Comparison of ENCODE assay signal across 13 mouse cellular contexts in genomic region chr7:128391267-128392057, GRCm38 (mm10). TPM values are rescaled to one million over a fixed set of nuclear protein-coding genes. Genes with fewer than 3 reads are reported as not detected.
DNase-seq lines count a peak whose midpoint lies in the region; ATAC-seq and TF ChIP-seq lines count a peak whose summit lies in the region.
"Had no signal": no experiment of that assay in that cellular context is flagged by ENCODE, and none has a peak within 500 bp of the region (broad histone marks: within the 10 kb centered on the region; RNA-seq: fewer than 3 reads in every experiment).

No protein-coding gene starts in this region.

- H3K4me2 ChIP-seq in intestine, embryonic 14.5 days (ENCODE audit: low read length): no peak overlapping the region
- no peak overlapping the region for H3K4me2 ChIP-seq in intestine, postnatal 0 days (replicated peaks; ENCODE audit: low read depth)
- H3K4me2 ChIP-seq in heart, embryonic 16.5 days (ENCODE audit: low read depth, low read length): no peak overlapping the region
- H3K4me2 ChIP-seq: forebrain, embryonic 12.5 days; neural tube, embryonic 13.5 days had no signal

- H3K4me3 ChIP-seq in intestine, embryonic 14.5 days (ENCODE audit: low read depth, low read length): no peak overlapping the region
- H3K4me3 ChIP-seq in intestine, postnatal 0 days (ENCODE audit: low read depth, low read length): no peak overlapping the region
- H3K4me3 ChIP-seq in bone marrow, adult 2 months (replicated peaks; ENCODE audit: control insufficient read depth, low read depth, low read length): no peak overlapping the region
- no peak overlapping the region for H3K4me3 ChIP-seq in heart, embryonic 16.5 days (ENCODE audit: low read length)
- no peak overlapping the region for H3K4me3 ChIP-seq in macrophage (ENCODE audit: inconsistent target)
- H3K4me3 ChIP-seq: forebrain, embryonic 12.5 days; neural tube, embryonic 13.5 days had no signal

- WGBS in intestine, embryonic 14.5 days: 29% methylated on average over 12 of the region's 12 CpGs
- 53% methylated on average over 12 of the region's 12 CpGs for WGBS in intestine, postnatal 0 days
- 24% methylated on average over 12 of the region's 12 CpGs for WGBS in bone marrow, adult 2 months
- WGBS in heart, embryonic 16.5 days: 27% methylated on average over 12 of the region's 12 CpGs
- WGBS in macrophage (ENCODE audit: missing documents): 36% methylated on average over 12 of the region's 12 CpGs

- H3K27me3 ChIP-seq in intestine, embryonic 14.5 days (replicated peaks; ENCODE audit: control insufficient read depth, insufficient read depth, low read length): no peaks in the 10 kb centered on the region
- no peaks in the 10 kb centered on the region for H3K27me3 ChIP-seq in intestine, postnatal 0 days (replicated peaks; ENCODE audit: control insufficient read depth, insufficient read depth, low read length)
- no peaks in the 10 kb centered on the region for H3K27me3 ChIP-seq in heart, embryonic 16.5 days (ENCODE audit: control insufficient read depth, insufficient read depth, low read length)
- H3K27me3 ChIP-seq: forebrain, embryonic 12.5 days; neural tube, embryonic 13.5 days had no signal

- no peak for DNase-seq in intestine, embryonic 14.5 days (ENCODE audit: low spot score)
- DNase-seq in B cell, adult 2 months: no peak
- DNase-seq in cerebellum, adult 11-12 months: no peak
- no peak for DNase-seq in cerebellum, postnatal 10 days
- DNase-seq: cerebellum, adult 18-20 months; kidney, postnatal 14 days; right cerebral cortex, postnatal 14 days had no signal

- H3K4me1 ChIP-seq in intestine, embryonic 14.5 days (replicated peaks; ENCODE audit: control insufficient read depth, insufficient read depth, low read length): peaks cover 41% of the 10 kb centered on the region
- H3K4me1 ChIP-seq in intestine, postnatal 0 days (replicated peaks; ENCODE audit: control insufficient read depth, insufficient read depth, low read length): no peaks in the 10 kb centered on the region
- H3K4me1 ChIP-seq in bone marrow, adult 2 months (ENCODE audit: control insufficient read depth, insufficient read depth, low read length): peaks cover 11% of the 10 kb centered on the region
- H3K4me1 ChIP-seq in heart, embryonic 16.5 days (ENCODE audit: control insufficient read depth, insufficient read depth, low read length): peaks cover 42% of the 10 kb centered on the region

- peak overlapping the region; percentile 71; the same call in 1 of the 2 replicates for H3K27ac ChIP-seq in intestine, embryonic 14.5 days (ENCODE audit: low read depth)
- no peak overlapping the region for H3K27ac ChIP-seq in intestine, postnatal 0 days (ENCODE audit: low read depth, low read length)
- H3K27ac ChIP-seq in bone marrow, adult 2 months (ENCODE audit: control insufficient read depth, insufficient read depth, low read depth, low read length, poor library complexity): peak overlapping the region; percentile 46
- peak overlapping the region; percentile 25 for H3K27ac ChIP-seq in heart, embryonic 16.5 days (ENCODE audit: low read length)
- peak overlapping the region; percentile 100 for H3K27ac ChIP-seq in macrophage
- H3K27ac ChIP-seq: forebrain, embryonic 12.5 days; neural tube, embryonic 13.5 days had no signal

- no peaks in the 10 kb centered on the region for H3K36me3 ChIP-seq in intestine, embryonic 14.5 days (ENCODE audit: control insufficient read depth, insufficient read depth, low read length)
- H3K36me3 ChIP-seq in intestine, postnatal 0 days (ENCODE audit: control insufficient read depth, insufficient read depth): no peaks in the 10 kb centered on the region
- no peaks in the 10 kb centered on the region for H3K36me3 ChIP-seq in heart, embryonic 16.5 days (ENCODE audit: control insufficient read depth, insufficient read depth)
- peaks cover 11% of the 10 kb centered on the region; the same call in 1 of the 2 replicates for H3K36me3 ChIP-seq in macrophage (ENCODE audit: inconsistent target)
- H3K36me3 ChIP-seq: forebrain, embryonic 12.5 days; neural tube, embryonic 13.5 days had no signal

- no peaks in the 10 kb centered on the region for H3K9me3 ChIP-seq in intestine, embryonic 14.5 days (ENCODE audit: control insufficient read depth, low read length)
- H3K9me3 ChIP-seq in intestine, postnatal 0 days (ENCODE audit: control insufficient read depth): no peaks in the 10 kb centered on the region
- H3K9me3 ChIP-seq in heart, embryonic 16.5 days (replicated peaks; ENCODE audit: control insufficient read depth, low read length): no peaks in the 10 kb centered on the region
- H3K9me3 ChIP-seq: forebrain, embryonic 12.5 days; neural tube, embryonic 13.5 days had no signal

- TF ChIP-seq POLR2A in bone marrow, adult 2 months (IDR thresholded peaks at IDR 0.05; ENCODE audit: borderline replicate concordance, control insufficient read depth, low read depth, low read length): no peak

- ATAC-seq in intestine, embryonic 14.5 days (replicated peaks; ENCODE audit: low FRiP score, low TSS enrichment, low read depth): no peak
- no peak for ATAC-seq in intestine, postnatal 0 days
- 0 out of 2 replicates have a peak, but pooled peaks have one; percentile 16 for ATAC-seq in heart, embryonic 16.5 days (replicated peaks; ENCODE audit: extremely low read depth, insufficient read depth, low FRiP score)

- no peak for TF ChIP-seq CTCF in intestine, postnatal 0 days (IDR thresholded peaks at IDR 0.05; ENCODE audit: low read depth)
- no peak for TF ChIP-seq CTCF in bone marrow, adult 2 months (IDR thresholded peaks at IDR 0.05; ENCODE audit: control insufficient read depth, insufficient read depth, low read length)

- no peak overlapping the region for H3K9ac ChIP-seq in intestine, embryonic 14.5 days (ENCODE audit: low read length)
- no peak overlapping the region for H3K9ac ChIP-seq in intestine, postnatal 0 days (ENCODE audit: low read depth, low read length)
- no peak overlapping the region; the same call in 1 of the 2 replicates for H3K9ac ChIP-seq in heart, embryonic 16.5 days (ENCODE audit: low read length)
- H3K9ac ChIP-seq: forebrain, embryonic 12.5 days; neural tube, embryonic 13.5 days had no signal

- H3K79me2 ChIP-seq in macrophage (ENCODE audit: inconsistent target): peaks cover 18% of the 10 kb centered on the region; the same call in 1 of the 2 replicates

RNA-seq across cellular contexts. Expression of gene Rgs10, which starts 27.1 kb away (rescaled TPM):
- 29.4 and 31.6 TPM in 2 replicates for polyA plus RNA-seq in intestine, embryonic 14.5 days (2014; fragmentation: Nextera tagmentation; extraction: Ambion mirVana)
- polyA plus RNA-seq in intestine, postnatal 0 days (2015; fragmentation: Nextera tagmentation; extraction: Ambion mirVana): 20.9 and 23.8 TPM in 2 replicates
- 89.2 and 118 TPM in 2 replicates for polyA plus RNA-seq in bone marrow, adult 2 months (2011; ENCODE audit: insufficient read depth, insufficient read length, low replicate concordance, missing spikeins)
- 10.1 and 11.6 TPM in 2 replicates for polyA plus RNA-seq in heart, embryonic 16.5 days (2015; fragmentation: Nextera tagmentation; extraction: Ambion mirVana)
- total RNA-seq in macrophage (2018; cell fraction: chromatin; rRNA removed): 100 to 1,000 TPM in 5 of 26 experiments, 10 to 100 TPM in 21; 21.3 to 162 (median 50.2) TPM
- 100 to 1,000 TPM; 149 to 501 (median 221) TPM for total RNA-seq in macrophage (2018; cell fraction: cytosol; rRNA removed)
- 100 to 1,000 TPM in 3 of 26 experiments, 10 to 100 TPM in 23; 24.5 to 128 (median 54.6) TPM for total RNA-seq in macrophage (2018; cell fraction: nucleus; rRNA removed)
- 269 to 404 TPM (median 315 TPM) in 3 replicates for polyA plus RNA-seq in macrophage (2018)
